Mouse (Mus musculus): ENCODE measurements around the gene Slc39a11.

DNA sequence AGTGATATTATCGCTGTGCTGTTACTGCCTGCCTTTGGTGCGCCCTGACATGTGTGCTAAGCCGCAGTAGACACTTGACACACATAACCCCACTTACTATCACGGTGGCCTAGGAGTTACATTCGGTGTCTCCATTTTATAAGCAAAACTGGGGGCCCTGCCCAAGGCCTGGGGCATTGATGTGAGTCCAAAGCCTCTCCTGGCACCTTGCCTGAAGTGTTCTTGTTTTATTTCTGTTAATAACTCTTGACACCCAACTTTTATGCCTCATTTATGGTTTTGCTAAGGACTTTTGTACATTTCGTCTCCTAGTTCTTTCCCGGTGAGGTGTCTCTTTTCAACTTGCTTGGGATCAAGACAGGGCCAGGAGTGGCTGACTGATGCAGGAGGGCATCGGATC is 373.4 kb downstream of the Slc39a11 start:
- no peak for TF ChIP-seq CTCF (IDR thresholded peaks at IDR 0.05; ENCODE audit: extremely low read depth, insufficient read length, insufficient replicate concordance, low read depth, low read length)
- TF ChIP-seq POLR2A (IDR thresholded peaks at IDR 0.05; ENCODE audit: low read depth, low read length): no peak

Data from small intestine, adult 2 months (tissue).